Comparison of ENCODE assay signal across 21 mouse cellular contexts in the genomic region with DNA sequence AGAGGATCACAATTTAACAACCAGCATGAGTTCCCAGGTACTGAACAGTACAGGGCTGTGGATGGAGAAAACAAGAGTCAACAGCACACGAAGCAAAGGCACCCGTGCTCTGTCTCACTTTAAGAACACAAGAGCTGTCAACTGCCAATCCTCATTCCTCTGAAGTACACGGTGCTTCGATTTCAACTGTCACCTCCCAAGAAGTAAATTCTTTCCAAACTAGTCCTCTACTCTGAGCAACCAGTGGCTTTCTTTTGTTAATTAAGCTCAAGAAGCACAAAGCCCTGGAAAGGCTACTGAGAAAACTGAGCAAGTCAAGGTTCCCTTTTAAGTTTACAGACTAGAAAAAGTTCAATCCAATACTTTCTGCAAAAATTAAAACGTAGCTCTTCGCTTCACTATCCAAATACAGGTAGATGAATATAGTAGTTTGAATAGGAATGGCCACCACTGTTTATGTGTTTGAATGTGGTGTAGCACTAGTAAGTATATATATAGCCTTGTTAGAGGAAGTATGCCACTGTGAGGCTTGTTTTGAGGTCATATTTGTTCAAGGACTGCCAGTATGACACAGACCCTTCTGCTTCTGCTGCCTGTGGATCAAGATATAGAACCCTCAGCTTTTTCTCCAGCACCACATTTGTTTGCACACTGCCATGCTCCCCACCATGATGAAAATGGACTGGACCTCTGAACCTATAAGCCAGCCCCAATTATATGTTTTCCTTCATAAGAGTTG. TPM values are rescaled to one million over a fixed set of nuclear protein-coding genes. Genes with fewer than 3 reads are reported as not detected.
DNase-seq lines count a peak whose midpoint lies in the region; ATAC-seq and TF ChIP-seq lines count a peak whose summit lies in the region.
"Had no signal": no experiment of that assay in that cellular context is flagged by ENCODE, and none has a peak within 500 bp of the region (broad histone marks: within the 10 kb centered on the region; RNA-seq: fewer than 3 reads in every experiment).

No protein-coding gene starts in this region.

- H3K4me3 ChIP-seq in heart, embryonic 13.5 days: 0 out of 2 replicates have a peak overlapping the region, but pooled peaks have one; percentile 11
- no peak overlapping the region for H3K4me3 ChIP-seq in lung, postnatal 0 days (ENCODE audit: low read depth, low read length)
- peak overlapping the region; percentile 13; the same call in 1 of the 2 replicates for H3K4me3 ChIP-seq in bone marrow macrophage, adult 2 months (ENCODE audit: insufficient read depth, low read length)
- H3K4me3 ChIP-seq: erythroblast, embryonic 14.5 days; hindbrain, embryonic 12.5 days; neural tube, embryonic 13.5 days had no signal

- H3K4me1 ChIP-seq in heart, embryonic 13.5 days: peaks cover 72% of the 10 kb centered on the region
- peaks cover 26% of the 10 kb centered on the region; the same call in 1 of the 2 replicates for H3K4me1 ChIP-seq in lung, postnatal 0 days (ENCODE audit: insufficient read depth, low read depth, low read length)
- peaks cover 58% of the 10 kb centered on the region for H3K4me1 ChIP-seq in bone marrow macrophage, adult 2 months (ENCODE audit: control insufficient read depth, insufficient read depth, low read length)

- TF ChIP-seq CTCF in lung, postnatal 0 days (IDR thresholded peaks at IDR 0.05): no peak
- TF ChIP-seq CTCF in bone marrow macrophage, adult 2 months (IDR thresholded peaks at IDR 0.05; ENCODE audit: low read depth, low read length): no peak

- H3K9ac ChIP-seq in heart, embryonic 13.5 days: no peak overlapping the region
- no peak overlapping the region for H3K9ac ChIP-seq in lung, postnatal 0 days (replicated peaks; ENCODE audit: low read depth)
- H3K9ac ChIP-seq: forebrain, postnatal 0 days; hindbrain, embryonic 12.5 days; lung, embryonic 14.5 days had no signal

- peak overlapping the region; percentile 30 for H3K4me2 ChIP-seq in heart, embryonic 13.5 days
- no peak overlapping the region for H3K4me2 ChIP-seq in lung, postnatal 0 days (replicated peaks; ENCODE audit: low read depth, low read length)
- H3K4me2 ChIP-seq: hindbrain, embryonic 12.5 days; lung, embryonic 14.5 days had no signal

- DNase-seq in heart, postnatal 4 days: no peak
- no peak for DNase-seq in lung, postnatal 0 days (ENCODE audit: low spot score)
- no peak for DNase-seq in lung, postnatal 36 days
- no peak for DNase-seq in right cerebral cortex, postnatal 10 days (ENCODE audit: low spot score in 2 of 2)
- DNase-seq: adrenal gland, postnatal 36 days; cerebellum, adult 9-11 months; forebrain, postnatal 0 days; gastrocnemius, postnatal 25 days; kidney, postnatal 10 days; layer of hippocampus, adult 9-11 months; liver; lung, embryonic 14.5 days; retina, postnatal 1 day had no signal

- no peaks in the 10 kb centered on the region for H3K27me3 ChIP-seq in heart, embryonic 13.5 days (replicated peaks)
- no peaks in the 10 kb centered on the region for H3K27me3 ChIP-seq in lung, postnatal 0 days (replicated peaks; ENCODE audit: insufficient read depth, low read length)
- H3K27me3 ChIP-seq: hindbrain, embryonic 12.5 days; neural tube, embryonic 13.5 days had no signal

- no peak for ATAC-seq in heart, embryonic 13.5 days (ENCODE audit: extremely low read depth, insufficient number of reproducible peaks, low FRiP score, low TSS enrichment)
- no peak for ATAC-seq in lung, postnatal 0 days
- ATAC-seq in monocyte, adult 5-6 weeks (replicated peaks; ENCODE audit: insufficient number of reproducible peaks, low FRiP score, low TSS enrichment, poor library complexity, severe bottlenecking): peak; percentile 50; the same call in 1 of the 2 replicates
- no peak for ATAC-seq in erythroblast, adult 5-6 weeks (replicated peaks; ENCODE audit: low FRiP score, poor library complexity, severe bottlenecking)
- ATAC-seq: forebrain, postnatal 0 days; intestine, postnatal 0 days had no signal

- 51% methylated on average over 6 of the region's 6 CpGs for WGBS in heart, embryonic 13.5 days
- 52% methylated on average over 6 of the region's 6 CpGs for WGBS in lung, postnatal 0 days

- peaks cover 38% of the 10 kb centered on the region for H3K36me3 ChIP-seq in heart, embryonic 13.5 days
- H3K36me3 ChIP-seq in lung, postnatal 0 days (ENCODE audit: insufficient read depth, low read length): 0 out of 2 replicates have a peak, but pooled peaks cover 4% of the 10 kb centered on the region

- H3K9me3 ChIP-seq in heart, embryonic 13.5 days: no peaks in the 10 kb centered on the region
- no peaks in the 10 kb centered on the region for H3K9me3 ChIP-seq in lung, postnatal 0 days (ENCODE audit: low read length)
- H3K9me3 ChIP-seq: hindbrain, embryonic 12.5 days; neural tube, embryonic 13.5 days had no signal

- peak overlapping the region; percentile 56 for H3K27ac ChIP-seq in heart, embryonic 13.5 days (replicated peaks)
- H3K27ac ChIP-seq in lung, postnatal 0 days (ENCODE audit: low read length): peak overlapping the region; percentile 32; the same call in 1 of the 2 replicates
- peak overlapping the region; percentile 88 for H3K27ac ChIP-seq in bone marrow macrophage, adult 2 months (ENCODE audit: insufficient read depth, low read depth, low read length)
- H3K27ac ChIP-seq: hindbrain, embryonic 12.5 days; neural tube, embryonic 13.5 days had no signal

- TF ChIP-seq POLR2A in bone marrow macrophage, adult 2 months (IDR thresholded peaks at IDR 0.05; ENCODE audit: borderline replicate concordance, low read depth, low read length): no peak

- no peak for TF ChIP-seq EP300 in lung, postnatal 0 days (IDR thresholded peaks at IDR 0.05)

RNA-seq across cellular contexts. Expression of a gene that starts 4.7 kb away (rescaled TPM):
- 43.7 and 44.2 TPM in 2 replicates for polyA plus RNA-seq in heart, embryonic 13.5 days (2015; fragmentation: Nextera tagmentation; extraction: Ambion mirVana)
- total RNA-seq in heart, postnatal 4 days (2021): 10 to 100 TPM; 83.2 to 89.8 TPM
- polyA plus RNA-seq in lung, postnatal 0 days (2015; fragmentation: Nextera tagmentation; extraction: Ambion mirVana): 29.3 and 31.8 TPM in 2 replicates
- 100 and 135 TPM in 2 replicates for polyA plus RNA-seq in bone marrow macrophage, adult 2 months (2012; ENCODE audit: insufficient read depth, insufficient read length, missing spikeins)
- total RNA-seq in monocyte, adult 5-6 weeks (2017): 101 to 121 TPM (median 108 TPM) in 3 replicates
- 6.3 and 13.6 TPM in 2 replicates for total RNA-seq in erythroblast, adult 5-6 weeks (2015; ENCODE audit: low replicate concordance)
- 15.9 and 29.3 TPM in 2 replicates for total RNA-seq in erythroblast, adult 5-6 weeks (2017; ENCODE audit: low replicate concordance)

RNA-seq across cellular contexts. Expression of a gene that starts 11.7 kb away (rescaled TPM):
- 56.3 and 61.6 TPM in 2 replicates for polyA plus RNA-seq in heart, embryonic 13.5 days (2015; fragmentation: Nextera tagmentation; extraction: Ambion mirVana)
- 10 to 100 TPM; 67.0 to 73.6 TPM for total RNA-seq in heart, postnatal 4 days (2021)
- 71.1 and 79.8 TPM in 2 replicates for polyA plus RNA-seq in lung, postnatal 0 days (2015; fragmentation: Nextera tagmentation; extraction: Ambion mirVana)
- polyA plus RNA-seq in bone marrow macrophage, adult 2 months (2012; ENCODE audit: insufficient read depth, insufficient read length, missing spikeins): 217 and 227 TPM in 2 replicates
- total RNA-seq in monocyte, adult 5-6 weeks (2017): 32.1 to 49.0 TPM (median 41.0 TPM) in 3 replicates
- 16.7 and 24.9 TPM in 2 replicates for total RNA-seq in erythroblast, adult 5-6 weeks (2015; ENCODE audit: low replicate concordance)
- total RNA-seq in erythroblast, adult 5-6 weeks (2017; ENCODE audit: low replicate concordance): 5.4 and 5.5 TPM in 2 replicates

Comparison
In these comparisons a context has a peak if more than half of its experiments do, and no peak if none do; other contexts are left out.
1. H3K27ac ChIP-seq: peak in every context shown above with its lines; median percentile 88 in bone marrow macrophage, adult 2 months; 56 in heart, embryonic 13.5 days; 32 in lung, postnatal 0 days.